Mouse (Mus musculus) regulatory T cell (primary cell): Measurements from ENCODE around the gene Dnajb5.
"Not testable (repeated sequence)": the region's sequence is repeated elsewhere in the genome, so short reads cannot be mapped to it uniquely, and the experiment has no call there.

Experiments
- in situ Hi-C: fragments of 300-600 bp; cut with MboI, MseI; formaldehyde crosslinking; loops from one replicate; pipeline ENCODE4 v1.15.1; 2025; ENCODE audit warnings: high pct_unique_total_duplicates

Gene Dnajb5

DNA sequence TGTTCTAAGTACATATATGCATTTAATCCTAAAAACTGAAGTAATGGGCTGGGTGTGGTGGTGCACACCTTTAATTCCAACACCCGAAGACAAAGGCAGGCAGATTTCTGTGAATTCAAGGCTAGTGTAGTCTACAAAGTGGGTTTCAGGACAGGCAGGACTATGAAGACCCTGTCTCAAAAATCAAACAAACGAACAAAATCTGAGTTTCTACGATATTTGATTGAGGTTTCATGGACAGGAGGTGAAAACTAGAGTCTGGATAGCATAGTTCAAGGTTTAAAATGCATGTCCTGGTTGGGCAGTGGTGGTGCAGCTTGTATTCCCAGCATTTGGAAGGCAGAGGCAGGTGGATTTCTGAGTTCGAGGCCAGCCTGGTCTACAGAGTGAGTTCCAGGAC is 19.7 kb downstream of the Dnajb5 start, which contains the start of gene 1700022I11Rik:
Gene 1700022I11Rik (plus strand): TSS at position 301 of the 400 bp plus-strand sequence.
- in situ Hi-C loops: no loop called here

DNA sequence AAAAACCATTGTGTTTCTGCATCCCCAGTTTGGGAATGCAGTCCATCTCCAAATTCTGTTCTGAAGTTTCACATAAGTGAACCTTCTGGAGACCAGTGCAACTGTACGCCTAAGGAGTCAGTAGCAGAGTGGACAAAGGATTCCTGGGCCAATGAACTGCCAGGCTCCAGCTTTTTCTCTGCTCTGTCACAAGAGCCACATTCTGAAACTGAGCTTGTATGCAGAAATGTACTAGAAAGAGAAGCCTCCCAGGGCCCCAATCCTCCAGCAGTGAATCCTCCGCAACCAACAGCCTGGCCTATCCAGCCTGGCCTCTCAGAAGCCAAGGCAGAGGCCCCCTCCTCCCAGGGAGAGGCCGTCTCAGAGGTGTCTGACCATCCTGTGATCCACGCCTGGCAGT is 23.3 kb downstream of the Dnajb5 start:
- in situ Hi-C loops: no loop called here

DNA sequence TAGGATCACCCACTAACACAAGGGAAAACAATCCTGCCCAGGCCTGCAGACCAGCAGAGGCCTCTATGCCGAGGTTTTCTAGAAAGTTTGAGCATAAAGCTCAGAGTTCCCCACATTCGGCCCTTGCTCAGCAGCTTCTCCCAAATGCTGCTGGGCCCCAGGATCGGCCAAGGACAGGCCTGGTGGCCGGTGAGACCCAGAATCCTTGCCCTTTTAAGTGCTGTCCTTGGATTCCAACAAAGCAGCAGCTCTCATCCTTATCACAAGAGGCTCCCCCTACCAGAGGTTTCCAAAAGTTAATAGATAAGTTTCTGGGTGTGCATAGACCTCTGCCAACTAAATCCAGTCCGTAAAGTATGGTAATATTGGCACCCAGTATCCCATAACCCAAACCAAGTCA is 24.3 kb downstream of the Dnajb5 start:
- in situ Hi-C loops: no loop called here

DNA sequence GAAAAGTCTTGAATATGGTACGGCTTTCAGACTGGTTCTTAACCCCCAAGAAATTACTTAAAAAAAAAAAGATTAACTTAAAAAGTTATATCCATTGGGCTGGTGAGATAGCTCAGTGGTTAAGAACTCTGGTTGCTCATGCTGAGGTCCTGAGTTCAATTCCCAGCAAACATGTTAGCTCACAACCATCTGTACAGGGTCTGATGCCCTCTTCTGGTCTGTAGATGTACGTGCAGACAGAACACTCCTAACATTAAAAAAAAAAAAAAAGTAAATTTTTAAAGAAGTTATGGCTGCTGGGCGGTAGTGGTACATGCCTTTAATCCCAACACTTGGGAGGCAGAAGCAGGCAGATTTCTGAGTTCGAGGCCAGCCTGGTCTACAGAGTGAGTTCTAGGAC is 28.4 kb downstream of the Dnajb5 start:
- in situ Hi-C loops: no loop called here

DNA sequence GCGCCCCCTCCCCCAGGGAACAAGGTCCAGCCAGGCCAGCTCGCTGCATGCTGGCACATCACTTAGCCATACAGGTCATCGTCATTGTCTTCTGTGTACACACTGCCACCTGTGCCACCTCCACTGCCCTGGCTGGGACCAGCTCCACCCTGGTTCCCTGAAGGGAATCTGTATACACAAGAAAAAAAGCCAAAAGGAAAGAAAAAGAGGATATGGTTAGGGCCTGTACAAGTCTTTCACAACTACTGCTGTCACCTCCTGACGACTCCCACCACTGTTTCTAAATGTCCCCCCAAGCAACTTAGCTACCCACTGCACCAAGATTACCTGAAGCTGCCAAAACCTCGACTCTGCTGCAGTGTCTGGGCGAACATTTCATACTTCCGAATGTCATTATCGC is 30.9 kb downstream of the Dnajb5 start:
- in situ Hi-C loops: not testable (repeated sequence)

DNA sequence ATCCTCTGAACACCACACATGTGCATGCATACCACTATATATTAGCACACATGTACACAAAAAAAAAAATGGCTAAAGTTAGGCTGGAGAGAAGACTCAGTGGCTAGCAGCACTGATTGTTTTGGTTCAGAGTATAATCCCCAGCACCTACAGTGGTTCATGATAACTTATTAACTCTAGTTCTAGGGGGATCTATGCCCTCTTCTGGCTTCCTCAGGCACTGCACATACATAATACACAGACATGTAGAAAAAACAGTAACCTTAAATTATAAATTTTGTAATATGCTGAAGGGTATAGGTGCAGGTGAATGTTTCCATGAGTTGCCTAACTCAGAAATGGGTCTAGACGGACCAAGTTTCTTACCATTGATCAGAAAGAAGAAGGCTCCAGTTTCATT is 38.7 kb downstream of the Dnajb5 start:
- in situ Hi-C loops: no loop called here

DNA sequence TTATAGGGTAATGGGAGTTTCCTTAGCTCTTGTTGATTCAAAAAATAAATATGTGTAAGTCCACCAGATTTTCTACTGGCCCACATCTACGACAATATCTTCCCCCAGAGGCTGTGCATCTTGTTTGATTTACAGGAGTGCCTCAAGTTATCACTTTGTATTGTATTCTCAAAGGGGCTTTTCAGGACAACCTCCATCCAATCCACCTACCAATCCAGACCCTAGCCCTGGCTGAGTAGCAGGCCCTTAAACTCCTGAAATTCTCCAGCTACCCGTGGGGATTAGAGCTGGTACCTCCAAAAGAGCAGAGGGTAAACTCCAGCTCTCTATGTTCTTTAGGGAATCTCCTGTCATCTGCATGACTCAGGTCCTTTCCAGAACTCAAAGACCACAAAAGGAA is 48.4 kb downstream of the Dnajb5 start:
- in situ Hi-C loops: no loop called here

DNA sequence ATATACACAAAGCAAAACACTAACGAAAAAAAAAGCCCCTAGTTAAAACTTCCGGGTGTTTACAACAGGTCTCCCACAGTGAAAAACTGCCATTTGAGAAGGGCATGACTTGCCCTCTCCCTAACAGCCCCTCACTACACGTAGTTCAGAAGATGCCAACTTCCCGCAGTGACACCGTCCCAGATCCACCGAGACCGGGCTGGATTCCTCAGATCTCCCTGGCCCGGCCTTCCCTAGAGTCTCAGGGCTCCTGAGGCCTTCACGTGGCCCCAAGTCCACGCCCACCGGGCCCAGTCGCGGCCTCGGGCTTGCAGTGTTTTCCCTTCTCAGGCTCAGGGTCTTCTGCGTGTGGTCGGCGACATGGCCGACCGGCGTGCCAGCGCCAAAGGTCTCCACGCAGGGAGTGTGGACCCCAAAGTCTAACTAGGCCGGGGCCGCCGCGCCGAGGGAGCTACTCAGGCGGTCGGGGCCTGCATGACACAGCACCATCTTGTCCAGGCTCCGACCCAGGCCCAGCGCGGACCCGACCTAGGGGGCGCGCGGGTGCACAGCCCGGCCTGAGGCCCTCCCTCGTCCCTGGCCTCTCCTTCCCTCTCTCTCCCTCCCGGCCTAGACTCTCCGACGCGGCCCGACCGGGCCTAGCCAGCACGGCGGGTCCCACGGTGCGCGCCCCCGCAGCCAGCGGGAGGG is 50.0 kb downstream of the Dnajb5 start:
- in situ Hi-C loops: loop anchor here (25.0 kb wide), 1 partner anchor 1712 kb away; the partner anchor contains the start of gene Ubap2

DNA sequence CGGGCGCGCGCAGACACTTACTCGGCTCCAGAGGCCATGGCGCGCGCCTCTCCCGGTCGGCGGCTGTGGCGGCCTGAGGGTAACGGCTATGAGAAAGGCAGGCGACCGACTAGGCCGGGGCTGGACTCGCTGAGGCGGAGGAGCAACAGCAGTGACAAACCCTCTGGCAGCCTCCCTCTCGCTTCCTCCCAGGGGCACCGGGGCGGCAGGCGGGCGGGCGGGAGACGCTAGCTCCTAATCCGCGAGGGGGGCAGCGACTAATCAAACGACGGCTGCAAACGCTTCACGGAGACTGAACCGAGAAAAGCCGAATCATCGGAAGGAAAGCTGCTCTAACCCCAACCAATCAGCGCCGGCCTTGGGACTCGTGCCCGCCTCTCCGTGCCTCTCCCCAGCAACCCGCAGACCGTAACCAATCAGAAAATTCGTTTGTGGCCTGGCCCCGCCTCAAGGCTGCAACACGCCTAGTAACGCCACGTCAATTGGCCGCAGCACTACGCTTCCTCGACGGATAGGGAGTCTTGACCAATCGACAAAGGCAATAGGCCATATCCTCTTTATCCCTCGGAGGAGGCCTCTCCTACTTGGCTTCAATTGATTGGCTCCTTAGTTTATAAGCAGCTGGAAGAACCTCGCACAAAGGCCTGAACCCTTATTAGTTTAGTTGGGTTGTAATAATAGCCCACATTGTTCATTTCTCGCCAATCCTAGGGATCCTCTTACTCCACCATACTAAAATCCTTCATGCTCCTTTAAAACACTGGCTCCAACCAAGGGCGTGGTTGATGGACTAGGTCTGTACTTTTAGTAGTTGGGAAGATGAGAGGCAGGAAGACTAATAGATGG is 50.8 kb downstream of the Dnajb5 start, which contains the start of gene Vcp:
Gene Vcp (minus strand): TSS at position 367 of the 846 bp plus-strand sequence.
- in situ Hi-C loops: loop anchor here (25.0 kb wide), 1 partner anchor 1713 kb away; the partner anchor contains the start of gene Ubap2

DNA sequence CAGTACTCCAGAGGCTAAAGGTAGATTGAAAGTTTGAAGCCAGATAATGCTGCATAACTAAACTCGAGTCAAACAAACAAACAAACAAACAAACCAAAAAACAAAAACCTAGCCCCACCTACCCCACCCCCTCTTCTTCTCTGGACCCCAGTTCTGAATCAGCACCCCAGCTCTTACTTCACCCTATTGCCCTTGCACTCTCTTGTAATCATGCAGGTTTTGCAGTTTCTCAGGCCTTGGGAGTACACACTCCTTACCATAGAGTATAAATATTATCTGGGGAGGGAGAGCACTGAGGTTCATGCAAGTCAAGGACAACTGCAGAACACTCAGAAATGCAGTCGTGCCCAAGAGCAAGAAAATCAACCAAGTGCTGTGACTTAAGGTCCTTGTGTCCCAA is 51.7 kb downstream of the Dnajb5 start:
- in situ Hi-C loops: loop anchor here (25.0 kb wide), 1 partner anchor 1714 kb away; the partner anchor contains the start of gene Ubap2

DNA sequence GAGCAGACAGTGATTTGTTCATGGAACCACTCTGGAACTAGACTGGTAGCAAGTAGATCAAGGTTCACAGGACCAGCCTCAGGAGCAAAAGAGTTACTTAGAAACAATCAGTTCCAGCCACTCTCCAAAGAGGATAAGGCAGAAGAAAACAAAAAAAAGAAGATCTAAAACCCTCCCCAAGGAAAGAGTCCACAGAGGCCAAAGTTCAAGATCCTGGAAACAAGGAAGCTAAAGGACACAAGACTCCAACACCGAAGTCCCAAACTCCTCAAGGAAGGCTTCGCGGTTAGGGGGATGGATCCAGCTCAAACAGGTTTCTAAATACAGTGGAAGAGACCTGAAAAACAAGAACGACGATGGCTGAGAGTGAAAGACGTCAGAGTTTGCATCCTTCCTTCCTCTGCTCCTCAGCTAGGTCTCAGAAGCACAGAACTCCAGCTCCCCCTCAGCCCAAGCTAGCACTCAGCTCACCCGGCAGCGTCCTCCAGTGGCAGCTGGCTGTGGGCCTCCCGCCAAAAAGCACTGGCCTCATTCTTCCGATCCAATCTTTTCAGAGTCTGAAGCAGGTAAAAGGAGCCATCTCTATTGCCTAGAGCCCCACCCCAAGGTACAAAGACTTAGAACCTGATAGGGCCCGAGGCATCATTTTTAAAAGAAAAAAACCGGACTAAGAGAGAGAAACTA is 53.3 kb downstream of the Dnajb5 start:
- in situ Hi-C loops: loop anchor here (25.0 kb wide), 1 partner anchor 1716 kb away; the partner anchor contains the start of gene Ubap2

DNA sequence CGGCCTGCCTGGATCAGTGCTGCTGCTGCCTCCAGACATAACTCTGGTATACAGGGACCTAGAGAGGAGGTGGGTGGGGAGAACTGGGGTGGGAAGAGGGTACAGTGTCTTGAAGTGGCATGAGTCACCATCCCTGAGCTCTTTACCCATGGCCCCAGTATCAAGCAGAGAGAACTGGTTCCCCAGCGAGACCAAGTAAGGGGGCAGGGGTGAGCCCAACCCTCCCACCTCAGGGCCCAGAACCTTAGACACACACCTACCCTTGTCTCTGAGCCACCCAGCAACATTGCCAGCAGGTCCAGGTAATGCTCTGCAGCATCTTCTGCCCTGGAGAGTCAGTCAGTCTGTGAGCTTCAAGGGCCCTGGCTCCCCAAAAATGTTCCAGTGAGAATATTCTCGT is 55.3 kb downstream of the Dnajb5 start:
- in situ Hi-C loops: loop anchor here (25.0 kb wide), 1 partner anchor 1718 kb away; the partner anchor contains the start of gene Ubap2

DNA sequence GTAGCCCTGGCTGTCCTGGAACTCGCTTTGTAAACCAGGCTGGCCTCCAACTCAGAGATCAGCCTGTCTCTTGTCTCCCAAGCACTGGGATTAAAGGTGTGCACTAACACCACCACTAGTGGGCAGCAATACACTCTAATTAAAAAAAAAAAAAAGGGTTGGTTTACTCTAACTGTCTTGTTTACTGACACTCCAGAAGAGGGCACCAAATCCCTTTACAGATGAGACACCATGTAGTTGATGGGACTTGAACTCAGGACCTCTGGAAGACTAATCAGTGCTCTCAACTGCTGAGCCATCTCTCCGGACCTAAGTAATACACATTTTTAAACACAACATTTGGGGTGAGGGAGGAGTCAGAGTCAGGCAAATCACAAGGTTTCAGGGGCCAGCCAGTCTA is 56.2 kb downstream of the Dnajb5 start:
- in situ Hi-C loops: loop anchor here (25.0 kb wide), 1 partner anchor 1718 kb away; the partner anchor contains the start of gene Ubap2
